Mouse (Mus musculus): ENCODE data around the gene Hist1h3d. TPM values are rescaled to one million over a fixed set of nuclear protein-coding genes. Genes with fewer than 3 reads are reported as not detected.
A peak's percentile ranks its signal among the peaks of the same experiment; 100 is the strongest.

Gene Hist1h3d
- total and polyA plus RNA-seq, 3 experiments = 0.94 to 182 (median 13.5) TPM

DNA sequence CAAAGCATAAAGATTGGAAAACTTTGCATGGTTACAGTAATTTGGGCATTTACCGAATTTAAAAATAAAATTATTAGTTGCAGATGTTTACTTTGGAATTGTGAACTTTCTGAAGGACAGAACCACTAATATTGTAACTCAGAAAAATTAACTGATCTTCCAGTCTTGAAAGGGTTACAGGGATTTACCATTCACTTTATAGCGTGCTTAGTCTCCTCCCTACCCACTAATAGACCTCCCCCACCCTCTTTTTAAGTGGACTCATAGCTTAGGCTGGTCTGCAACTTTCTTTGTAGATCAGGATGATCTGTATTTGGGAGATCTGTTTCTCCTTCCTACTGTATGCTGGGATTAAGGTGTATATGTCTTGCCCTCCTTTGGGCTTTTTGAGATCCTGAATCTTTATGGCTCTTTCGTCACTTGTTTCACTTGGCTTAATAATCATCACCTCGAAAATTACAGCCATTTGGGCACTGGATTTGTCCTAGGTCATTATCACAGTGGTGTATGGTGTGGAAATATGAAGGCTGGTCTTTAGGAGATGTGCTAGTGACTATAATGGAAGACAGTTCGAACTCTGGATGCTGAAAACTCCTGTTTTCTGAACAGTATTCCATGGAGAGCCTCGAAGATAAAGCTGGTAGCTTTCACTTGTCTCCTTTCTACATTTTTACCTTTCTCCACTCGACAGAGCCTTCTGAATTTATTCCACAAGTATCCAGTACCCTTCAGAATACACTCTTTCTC, 39.3 kb upstream of the Hist1h3d start:
- no peaks in the 10 kb centered on the region for H3K27me3 ChIP-seq (replicated peaks)
- peak overlapping the region; percentile 93 for H3K4me2 ChIP-seq (ENCODE audit: insufficient read depth, low read depth, poor library complexity, severe bottlenecking)
- H3K79me2 ChIP-seq (replicated peaks; ENCODE audit: control insufficient read depth, extremely low read depth, insufficient read depth, poor library complexity, severe bottlenecking) = no peaks in the 10 kb centered on the region
- H3K9me3 ChIP-seq (replicated peaks; ENCODE audit: low read length) = no peaks in the 10 kb centered on the region
- no peaks in the 10 kb centered on the region for H3K36me3 ChIP-seq (replicated peaks in 1 of 2; ENCODE audit: control insufficient read depth in 1 of 2, insufficient read depth in 1 of 2, low read length in 1 of 2)
- H3K9ac ChIP-seq (ENCODE audit: insufficient read depth, low read depth) = peak overlapping the region; percentile 95
- dilution Hi-C loops (cut with MboI; ENCODE audit: extremely low pct_ligation_motif_present, extremely low pct_unique_long_range_greater_than_20kb, low sequenced_read_pairs) = no loop called here
- no peak for DNase-seq (ENCODE audit: extremely low read depth)
- in situ Hi-C loops (cut with MboI; ENCODE audit: low pct_ligation_motif_present, low pct_unique_long_range_greater_than_20kb, low sequenced_read_pairs) = no loop called here
- H3K27ac ChIP-seq (ENCODE audit: insufficient read depth, low read depth) = peak overlapping the region; percentile 80
- H3K4me3 ChIP-seq (replicated peaks in 1 of 3; ENCODE audit: low read depth in 2 of 3, low read length in 2 of 3, poor library complexity in 1 of 3) = peak overlapping the region; percentile 49 to 58 (median 55)
- H3K4me1 ChIP-seq (ENCODE audit: control insufficient read depth in 1 of 2, insufficient read depth in 2 of 2) = peaks cover 9 to 57% of the 10 kb centered on the region in 2 experiments; a peak in 3 of 4 replicates
- TF ChIP-seq POLR2AphosphoS2 (IDR thresholded peaks at IDR 0.05; ENCODE audit: low read depth, low read length) (peak; percentile 86), ZMIZ1 (IDR thresholded peaks at IDR 0.05; ENCODE audit: low read depth, low read length) (peak; percentile 93; the same call in 1 of the 2 replicates), SIN3A (IDR thresholded peaks at IDR 0.05; ENCODE audit: low read length) (0 out of 2 replicates have a peak, but pooled peaks have one; percentile 57), POLR2A (IDR thresholded peaks at IDR 0.05; ENCODE audit: low read depth, low read length) (peak; percentile 54; the same call in 1 of the 2 replicates), GABPA (IDR thresholded peaks at IDR 0.05; ENCODE audit: insufficient replicate concordance, low read depth, low read length) (no peak), TBP (conservative IDR thresholded peaks at IDR 0.05; ENCODE audit: low read depth, low read length) (0 out of 2 replicates have a peak, but pooled peaks have one; percentile 4), NRF1 (IDR thresholded peaks at IDR 0.05; ENCODE audit: low read depth, low read length) (no peak), E2F4 (IDR thresholded peaks at IDR 0.05; ENCODE audit: insufficient replicate concordance, low read depth, low read length) (no peak), RCOR1 (conservative IDR thresholded peaks at IDR 0.05; ENCODE audit: low read depth, low read length) (peak; percentile 21; the same call in 1 of the 2 replicates), MYC (IDR thresholded peaks at IDR 0.05; ENCODE audit: low read depth, low read length) (0 out of 2 replicates have a peak, but pooled peaks have one; percentile 2)

DNA sequence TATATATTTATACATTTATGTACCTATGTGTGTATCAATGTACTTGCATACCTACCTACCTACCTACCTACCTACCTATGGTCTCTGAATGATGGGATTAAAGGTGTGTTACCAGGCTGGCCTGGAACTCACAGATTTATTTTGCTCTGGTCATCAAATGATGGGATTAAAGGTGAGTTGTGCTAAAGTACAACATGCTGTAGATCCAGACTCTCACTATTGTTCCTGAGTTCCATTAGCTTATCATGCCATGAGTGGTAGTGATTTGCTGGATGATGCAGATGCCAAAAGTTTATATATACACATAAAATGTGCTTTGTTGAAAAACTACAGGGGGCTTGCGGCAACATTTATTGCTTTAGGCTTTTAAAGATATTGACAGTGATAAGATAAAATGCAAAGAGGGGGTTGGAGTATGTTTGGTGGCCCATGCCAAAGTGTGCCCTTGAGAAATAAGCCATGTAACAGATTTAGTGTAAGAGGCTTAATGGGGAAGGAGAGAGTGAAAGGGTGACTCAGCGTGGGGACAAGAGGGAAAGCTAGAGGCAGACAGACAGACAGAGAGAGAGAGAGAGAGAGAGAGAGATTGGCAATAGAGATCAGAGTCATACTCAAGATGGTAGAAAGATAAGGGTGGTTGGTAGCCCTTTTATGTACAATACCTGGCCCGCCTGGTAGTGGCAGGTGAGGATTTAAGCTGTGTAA, 38.4 kb upstream of the Hist1h3d start:
- Histone ChIP-seq H3K9ac (ENCODE audit: insufficient read depth, low read depth) (peak overlapping the region; percentile 95), H3K27me3 (replicated peaks) (no peaks in the 10 kb centered on the region), H3K4me2 (ENCODE audit: insufficient read depth, low read depth, poor library complexity, severe bottlenecking) (peak overlapping the region; percentile 81), H3K79me2 (replicated peaks; ENCODE audit: control insufficient read depth, extremely low read depth, insufficient read depth, poor library complexity, severe bottlenecking) (no peaks in the 10 kb centered on the region), H3K9me3 (replicated peaks; ENCODE audit: low read length) (no peaks in the 10 kb centered on the region), H3K4me3 (replicated peaks in 1 of 3; ENCODE audit: low read depth in 2 of 3, low read length in 2 of 3, poor library complexity in 1 of 3) (peak overlapping the region in 1 of 3 experiments; percentile 55), H3K27ac (ENCODE audit: insufficient read depth, low read depth) (peak overlapping the region; percentile 56), H3K4me1 (ENCODE audit: control insufficient read depth in 1 of 2, insufficient read depth in 2 of 2) (peaks cover 9 to 58% of the 10 kb centered on the region in 2 experiments; a peak in 3 of 4 replicates), H3K36me3 (replicated peaks in 1 of 2; ENCODE audit: control insufficient read depth in 1 of 2, insufficient read depth in 1 of 2, low read length in 1 of 2) (no peaks in the 10 kb centered on the region)
- in situ Hi-C loops (cut with MboI; ENCODE audit: low pct_ligation_motif_present, low pct_unique_long_range_greater_than_20kb, low sequenced_read_pairs) (no loop called here), dilution Hi-C loops (cut with MboI; ENCODE audit: extremely low pct_ligation_motif_present, extremely low pct_unique_long_range_greater_than_20kb, low sequenced_read_pairs) (no loop called here)
- TF ChIP-seq SIN3A (IDR thresholded peaks at IDR 0.05; ENCODE audit: low read length) (no peak), E2F4 (IDR thresholded peaks at IDR 0.05; ENCODE audit: insufficient replicate concordance, low read depth, low read length) (no peak), NELFE (IDR thresholded peaks at IDR 0.05; ENCODE audit: low read depth, low read length) (no peak), UBTF (IDR thresholded peaks at IDR 0.05; ENCODE audit: low read depth, low read length) (no peak), BHLHE40 (IDR thresholded peaks at IDR 0.05; ENCODE audit: low read depth, low read length) (no peak)
- DNase-seq (ENCODE audit: extremely low read depth) = no peak

Measured in CH12.LX (cell line).